Mouse (Mus musculus) limb, embryonic 12.5 days (tissue): Measurements from ENCODE around the gene Nedd9. TPM values are rescaled to one million over a fixed set of nuclear protein-coding genes. Genes with fewer than 3 reads are reported as not detected.

Experiments
- ATAC-seq: fragments of 200-750 bp; cut with Nextera tagmentation; 2 replicates; pipeline ENCODE4 v1.8.0; 2017; ENCODE audit warnings: low read depth, moderate TSS enrichment; ENCODE audit not compliant: insufficient number of reproducible peaks, insufficient read depth, low FRiP score, low TSS enrichment
- H3K27ac ChIP-seq: fragments of 300-500 bp; sonication (generic); 2 replicates; pipeline ENCODE4 v1.5.1; 2016; ENCODE audit warnings: mild to moderate bottlenecking, moderate library complexity
- H3K27me3 ChIP-seq: fragments of 300-500 bp; sonication (generic); 2 replicates; pipeline ENCODE4 v1.6.1; 2016; ENCODE audit warnings: mild to moderate bottlenecking, moderate library complexity
- H3K36me3 ChIP-seq: fragments of 300-500 bp; sonication (generic); 2 replicates; pipeline ENCODE4 v1.6.1; 2016; ENCODE audit warnings: mild to moderate bottlenecking, moderate library complexity
- H3K4me1 ChIP-seq: fragments of 300-500 bp; sonication (generic); replicated peaks from 2 replicates; pipeline ENCODE4 v1.6.1; 2016
- H3K4me2 ChIP-seq: fragments of 300-500 bp; sonication (generic); 2 replicates; pipeline ENCODE4 v1.6.1; 2016; ENCODE audit warnings: mild to moderate bottlenecking, moderate library complexity
- H3K4me3 ChIP-seq: fragments of 300-500 bp; sonication (generic); replicated peaks from 2 replicates; pipeline ENCODE4 v1.5.1; 2016; ENCODE audit warnings: mild to moderate bottlenecking
- H3K9ac ChIP-seq: fragments of 300-500 bp; sonication (generic); replicated peaks from 2 replicates; pipeline ENCODE4 v1.6.1; 2016; ENCODE audit warnings: mild to moderate bottlenecking, moderate library complexity
- H3K9me3 ChIP-seq: fragments of 300-500 bp; sonication (generic); 2 replicates; pipeline ENCODE4 v1.6.1; 2016; ENCODE audit warnings: mild to moderate bottlenecking, moderate library complexity
- WGBS: fragments of 180-500 bp; shearing (Covaris S2); methylation state at CpG from one replicate; pipeline ENCODE4 v1.1.7; 2016; 5-methylcytosine and 5-hydroxymethylcytosine counted together
- polyA plus RNA-seq: library from polyadenylated mRNA; unstranded; fragments of >200 nt; fragmentation: Nextera tagmentation; extraction: Ambion mirVana; gene quantifications from 2 replicates; pipeline ENCODE4 v1.2.1, GENCODE M21; 2016

Gene Nedd9
- polyA plus RNA-seq, 1 experiment from 2014 or later: 13.8 TPM

- Histone ChIP-seq H3K4me2 (no peak overlapping the region), H3K9ac (no peak overlapping the region), H3K36me3 (no peaks in the 10 kb centered on the region), H3K4me1 (peaks cover 14% of the 10 kb centered on the region), H3K27me3 (no peaks in the 10 kb centered on the region), H3K4me3 (no peak overlapping the region), H3K9me3 (no peaks in the 10 kb centered on the region), H3K27ac (no peak overlapping the region)
- 54% methylated on average over 7 of the region's 7 CpGs for WGBS
- no peak for ATAC-seq
Measured at GRCm38 (mm10) chr13:41327546-41327945, 159.6 kb downstream of the Nedd9 start.

DNA sequence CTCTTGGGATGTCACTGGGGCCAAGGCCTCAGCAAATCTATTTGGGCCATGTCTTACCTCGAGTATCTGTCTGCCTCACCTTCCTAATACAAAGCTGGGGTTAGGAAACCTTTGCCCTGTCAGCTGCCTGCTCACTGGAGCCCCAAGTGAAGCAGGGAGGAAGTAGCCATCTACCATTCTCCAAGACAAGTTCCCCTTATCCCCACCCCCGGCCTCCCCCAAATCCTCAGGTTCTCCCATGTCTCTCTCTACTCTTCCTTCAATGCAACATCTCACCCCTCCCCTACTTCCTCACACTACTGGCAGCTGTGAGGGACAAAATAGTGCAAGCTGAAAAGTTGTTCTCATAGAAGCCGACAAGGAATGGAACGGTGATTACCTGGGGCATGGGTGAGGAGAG lies 161.0 kb downstream of the Nedd9 start:
- no peak overlapping the region for H3K9ac ChIP-seq
- peaks cover 20% of the 10 kb centered on the region for H3K4me1 ChIP-seq
- no peak overlapping the region for H3K4me2 ChIP-seq
- no peak overlapping the region for H3K4me3 ChIP-seq
- no peak for ATAC-seq
- no peaks in the 10 kb centered on the region for H3K27me3 ChIP-seq
- H3K27ac ChIP-seq: no peak overlapping the region
- no peaks in the 10 kb centered on the region for H3K36me3 ChIP-seq
- 82% methylated on average over 4 of the region's 4 CpGs for WGBS
- no peaks in the 10 kb centered on the region for H3K9me3 ChIP-seq

DNA sequence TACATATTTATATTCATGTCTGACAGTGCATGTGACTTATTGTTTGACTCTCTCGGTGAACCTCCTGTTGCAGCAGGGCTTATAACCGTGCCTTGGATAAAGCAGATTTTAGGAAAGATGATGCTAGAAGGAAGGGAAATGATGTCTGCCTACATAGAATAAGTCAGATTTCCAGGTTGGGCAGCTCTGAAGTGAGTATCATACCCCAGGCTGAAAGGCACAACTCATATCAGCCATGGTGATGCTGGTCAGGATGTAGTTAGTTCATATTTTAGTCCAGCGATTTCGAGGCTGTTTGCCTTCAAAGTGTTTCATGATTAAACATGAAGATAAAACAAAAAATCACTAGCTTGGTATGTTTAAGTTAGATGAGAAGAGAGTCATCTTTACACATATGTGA lies 161.8 kb downstream of the Nedd9 start:
- H3K36me3 ChIP-seq: no peaks in the 10 kb centered on the region
- no peak for ATAC-seq

GRCm38 (mm10) chr13:41324631-41325030 lies 162.5 kb downstream of the Nedd9 start:
- Histone ChIP-seq H3K9me3 (no peaks in the 10 kb centered on the region), H3K4me1 (peaks cover 20% of the 10 kb centered on the region), H3K4me3 (no peak overlapping the region), H3K9ac (no peak overlapping the region), H3K27ac (no peak overlapping the region), H3K4me2 (no peak overlapping the region), H3K27me3 (no peaks in the 10 kb centered on the region), H3K36me3 (no peaks in the 10 kb centered on the region)
- no peak for ATAC-seq
- WGBS: 77% methylated on average over 4 of the region's 4 CpGs

More for the DNA sequence above, 161.8 kb downstream of the Nedd9 start:
- Histone ChIP-seq H3K9ac (no peak overlapping the region), H3K27ac (no peak overlapping the region), H3K4me2 (no peak overlapping the region), H3K27me3 (no peaks in the 10 kb centered on the region), H3K9me3 (no peaks in the 10 kb centered on the region), H3K4me1 (peaks cover 20% of the 10 kb centered on the region), H3K4me3 (no peak overlapping the region)
- WGBS: 94% methylated on average over 4 of the region's 4 CpGs

GRCm38 (mm10) chr13:41321433-41321832 lies 165.7 kb downstream of the Nedd9 start:
- Histone ChIP-seq H3K4me2 (no peak overlapping the region), H3K27me3 (no peaks in the 10 kb centered on the region), H3K9ac (no peak overlapping the region), H3K4me1 (peaks cover 6% of the 10 kb centered on the region; the same call in 1 of the 2 replicates), H3K36me3 (peaks cover 9% of the 10 kb centered on the region), H3K4me3 (no peak overlapping the region), H3K9me3 (no peaks in the 10 kb centered on the region), H3K27ac (0 out of 2 replicates have a peak overlapping the region, but pooled peaks have one; percentile 45)
- 60% methylated on average over 3 of the region's 3 CpGs for WGBS
- no peak for ATAC-seq

DNA sequence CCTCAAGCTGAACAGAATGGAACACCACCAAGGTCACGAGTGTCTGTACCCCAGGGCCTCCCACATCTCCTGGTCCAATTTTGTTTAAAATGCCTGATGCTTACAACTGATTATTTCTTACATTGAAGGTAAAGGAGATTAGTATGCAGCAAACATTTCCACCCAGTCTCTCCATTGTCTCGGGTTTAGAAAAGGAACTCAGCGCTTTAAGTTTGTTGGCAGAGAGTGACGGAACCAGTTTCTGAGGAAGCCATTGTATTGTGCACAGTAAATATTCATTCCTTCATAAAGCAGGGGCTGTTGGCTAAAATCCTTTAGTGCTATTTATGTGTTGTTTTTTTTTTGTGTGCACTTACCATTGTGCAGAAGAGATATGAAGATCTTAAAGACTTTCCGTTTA lies 166.4 kb downstream of the Nedd9 start:
- Histone ChIP-seq H3K4me1 (peaks cover 6% of the 10 kb centered on the region; the same call in 1 of the 2 replicates), H3K27me3 (no peaks in the 10 kb centered on the region), H3K9ac (no peak overlapping the region), H3K9me3 (no peaks in the 10 kb centered on the region), H3K4me3 (no peak overlapping the region), H3K27ac (no peak overlapping the region), H3K36me3 (peaks cover 16% of the 10 kb centered on the region), H3K4me2 (no peak overlapping the region)
- WGBS: 91% methylated on average over 5 of the region's 5 CpGs
- no peak for ATAC-seq

GRCm38 (mm10) chr13:41302716-41303115 lies 184.4 kb downstream of the Nedd9 start:
- no peak overlapping the region for H3K27ac ChIP-seq
- H3K4me3 ChIP-seq: no peak overlapping the region
- 63% methylated on average over 10 of the region's 10 CpGs for whole genome bisulfite sequencing
- H3K4me1 ChIP-seq: no peaks in the 10 kb centered on the region
- H3K4me2 ChIP-seq: no peak overlapping the region
- no peak overlapping the region for H3K9ac ChIP-seq
- H3K9me3 ChIP-seq: no peaks in the 10 kb centered on the region
- no peaks in the 10 kb centered on the region for H3K36me3 ChIP-seq
- H3K27me3 ChIP-seq: no peaks in the 10 kb centered on the region
- no peak for ATAC-seq

- H3K4me1 ChIP-seq: no peaks in the 10 kb centered on the region
- no peaks in the 10 kb centered on the region for H3K9me3 ChIP-seq
- no peak for ATAC-seq
- no peaks in the 10 kb centered on the region for H3K27me3 ChIP-seq
- 59% methylated on average over 4 of the region's 4 CpGs for WGBS
- H3K27ac ChIP-seq: no peak overlapping the region
- H3K4me2 ChIP-seq: no peak overlapping the region
- no peaks in the 10 kb centered on the region for H3K36me3 ChIP-seq
- H3K4me3 ChIP-seq: no peak overlapping the region
- no peak overlapping the region for H3K9ac ChIP-seq
Measured at GRCm38 (mm10) chr13:41300037-41300436, 187.1 kb downstream of the Nedd9 start.

GRCm38 (mm10) chr13:41298996-41299395 lies 188.2 kb downstream of the Nedd9 start:
- H3K4me2 ChIP-seq: no peak overlapping the region
- WGBS: 27% methylated on average over 5 of the region's 5 CpGs
- H3K27ac ChIP-seq: no peak overlapping the region
- no peaks in the 10 kb centered on the region for H3K9me3 ChIP-seq
- no peaks in the 10 kb centered on the region for H3K36me3 ChIP-seq
- H3K4me1 ChIP-seq: no peaks in the 10 kb centered on the region
- H3K27me3 ChIP-seq: no peaks in the 10 kb centered on the region
- H3K9ac ChIP-seq: no peak overlapping the region
- no peak overlapping the region for H3K4me3 ChIP-seq
- ATAC-seq: no peak

DNA sequence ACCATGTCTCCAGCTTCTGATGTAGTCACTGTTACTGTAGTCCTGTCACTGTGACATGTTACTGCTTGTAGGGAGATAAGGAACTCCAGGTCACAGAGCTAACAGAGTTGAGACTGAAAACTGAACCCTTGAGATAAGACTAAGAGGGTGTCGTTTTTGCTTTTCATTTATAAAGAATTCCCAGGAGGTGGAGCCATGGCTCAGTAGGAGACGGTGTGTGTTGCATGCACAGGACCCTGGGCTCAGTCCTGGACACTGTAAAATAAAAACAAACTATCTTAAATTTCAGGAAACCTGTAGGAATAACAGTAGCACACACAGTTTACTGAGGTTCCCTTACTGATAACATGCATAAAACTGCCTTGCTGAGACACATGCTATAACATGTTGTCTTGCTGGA lies 188.6 kb downstream of the Nedd9 start:
- no peak overlapping the region for H3K9ac ChIP-seq
- H3K4me2 ChIP-seq: no peak overlapping the region
- no peak overlapping the region for H3K4me3 ChIP-seq
- no peaks in the 10 kb centered on the region for H3K36me3 ChIP-seq
- H3K27ac ChIP-seq: no peak overlapping the region
- H3K9me3 ChIP-seq: no peaks in the 10 kb centered on the region
- 50% methylated on average over 2 of the region's 2 CpGs for WGBS
- H3K4me1 ChIP-seq: no peaks in the 10 kb centered on the region
- no peak for ATAC-seq
- H3K27me3 ChIP-seq: no peaks in the 10 kb centered on the region

- Histone ChIP-seq H3K27ac (no peak overlapping the region), H3K4me1 (no peaks in the 10 kb centered on the region), H3K4me2 (no peak overlapping the region), H3K9ac (no peak overlapping the region), H3K36me3 (no peaks in the 10 kb centered on the region), H3K4me3 (no peak overlapping the region), H3K9me3 (no peaks in the 10 kb centered on the region), H3K27me3 (no peaks in the 10 kb centered on the region)
- no peak for ATAC-seq
- 85% methylated on average over 10 of the region's 10 CpGs for WGBS
Measured at GRCm38 (mm10) chr13:41296396-41296795, 190.8 kb downstream of the Nedd9 start.

DNA sequence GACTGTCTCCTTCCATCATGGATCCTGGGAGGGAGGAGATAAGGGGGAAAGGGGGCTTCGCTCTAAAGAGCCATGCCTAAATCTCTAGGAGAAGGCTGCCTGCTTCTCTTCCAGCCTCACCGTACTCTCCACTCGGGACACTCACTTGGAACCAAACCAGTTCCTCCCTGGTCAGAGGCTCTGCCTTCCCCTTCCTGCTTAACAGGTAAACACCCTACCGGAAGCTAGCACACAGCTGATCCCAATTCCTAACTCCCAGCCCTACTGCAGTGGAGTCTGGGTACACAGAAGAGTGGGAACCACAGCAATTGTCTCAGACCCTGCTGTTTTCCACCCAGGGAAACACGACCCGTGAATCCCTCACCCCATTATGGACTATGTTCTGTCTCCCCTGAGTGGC lies 191.3 kb downstream of the Nedd9 start:
- H3K36me3 ChIP-seq: no peaks in the 10 kb centered on the region
- H3K27me3 ChIP-seq: no peaks in the 10 kb centered on the region
- H3K9ac ChIP-seq: no peak overlapping the region
- no peak overlapping the region for H3K4me2 ChIP-seq
- H3K4me3 ChIP-seq: no peak overlapping the region
- WGBS: 70% methylated on average over 6 of the region's 6 CpGs
- no peak overlapping the region for H3K27ac ChIP-seq
- no peaks in the 10 kb centered on the region for H3K9me3 ChIP-seq
- no peaks in the 10 kb centered on the region for H3K4me1 ChIP-seq
- ATAC-seq: no peak
